Mouse (Mus musculus) heart, postnatal 36 days (tissue): ENCODE results near the gene Zmiz1. TPM values are rescaled to one million over a fixed set of nuclear protein-coding genes. Genes with fewer than 3 reads are reported as not detected.
A peak's percentile ranks its signal among the peaks of the same experiment; 100 is the strongest.

Experiments used
- DNase-seq, 2 experiments: peaks; one replicate each; pipeline ENCODE4 v3.0.0; 2021 to 2022
- intact Hi-C: fragments of 180-260 bp; cut with DNase I; formaldehyde crosslinking; loops from one replicate; pipeline ENCODE4 v1.15.1; 2025
- total RNA-seq, 2 experiments: library from RNA; stranded (reverse); gene quantifications; 2 replicates each; pipeline ENCODE4 v1.2.3; 2021

Gene Zmiz1
- total RNA-seq, 2 experiments from 2014 or later = 38.8 to 41.7 TPM

DNA sequence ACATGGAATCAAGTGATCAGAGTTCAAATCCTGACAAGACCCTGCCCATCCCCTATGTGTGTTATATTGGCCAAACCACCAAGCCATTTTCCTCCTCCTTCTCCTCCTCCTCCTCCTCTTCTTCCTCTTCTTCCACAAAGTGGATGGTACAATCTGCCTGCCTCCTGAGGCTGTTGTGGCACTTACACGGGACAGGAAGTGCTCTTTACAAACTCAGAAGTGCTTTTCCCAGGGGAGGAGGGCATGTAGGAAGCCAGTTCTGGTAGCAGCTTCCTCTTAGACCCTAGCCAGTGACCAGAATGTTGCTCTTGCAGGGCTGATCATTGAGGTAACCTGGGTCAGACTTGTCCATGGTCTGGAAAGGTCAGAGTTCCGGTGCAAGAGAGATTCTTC, 6.4 kb upstream of the Zmiz1 start:
- intact Hi-C loops = loop anchor here (5.0 to 10.0 kb wide), 3 partner anchors 45 to 548 kb away; partner anchors contain the start of gene Ppif
- DNase-seq = peak in 1 of 2 experiments; percentile 1

DNA sequence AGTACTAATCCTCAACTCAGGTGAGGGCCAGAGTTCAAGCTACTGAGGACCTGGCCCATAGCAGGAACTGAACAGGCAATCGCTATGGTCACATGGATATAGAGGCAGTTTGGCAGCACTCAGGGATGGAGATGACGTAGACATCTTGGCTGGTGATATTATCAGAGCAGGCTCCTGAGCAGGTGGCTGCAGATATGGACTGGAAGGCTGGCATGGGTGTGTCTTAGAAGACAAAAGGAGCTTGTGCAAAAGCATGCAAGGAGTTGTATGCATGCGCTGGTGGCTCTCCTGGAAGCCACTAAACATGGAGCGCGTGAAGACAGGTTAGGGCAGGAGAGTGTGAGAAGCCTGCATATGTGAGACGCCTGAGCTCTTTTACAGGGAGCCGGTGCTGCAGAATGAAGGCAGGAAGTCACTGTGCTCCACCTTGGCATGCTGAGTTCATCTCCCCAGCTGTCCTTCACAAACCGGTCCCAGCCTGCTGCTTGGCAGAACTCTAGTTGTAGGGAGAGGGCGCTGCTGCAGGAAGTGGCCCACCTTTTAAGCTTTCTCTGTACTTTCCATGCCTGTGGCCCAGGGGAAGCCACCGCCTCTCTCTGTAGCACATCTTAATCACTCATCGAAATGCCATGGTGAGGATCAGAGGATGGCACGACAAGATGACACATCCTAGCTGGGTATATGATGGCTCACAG, 4.8 kb upstream of the Zmiz1 start:
- no peak for DNase-seq

DNA sequence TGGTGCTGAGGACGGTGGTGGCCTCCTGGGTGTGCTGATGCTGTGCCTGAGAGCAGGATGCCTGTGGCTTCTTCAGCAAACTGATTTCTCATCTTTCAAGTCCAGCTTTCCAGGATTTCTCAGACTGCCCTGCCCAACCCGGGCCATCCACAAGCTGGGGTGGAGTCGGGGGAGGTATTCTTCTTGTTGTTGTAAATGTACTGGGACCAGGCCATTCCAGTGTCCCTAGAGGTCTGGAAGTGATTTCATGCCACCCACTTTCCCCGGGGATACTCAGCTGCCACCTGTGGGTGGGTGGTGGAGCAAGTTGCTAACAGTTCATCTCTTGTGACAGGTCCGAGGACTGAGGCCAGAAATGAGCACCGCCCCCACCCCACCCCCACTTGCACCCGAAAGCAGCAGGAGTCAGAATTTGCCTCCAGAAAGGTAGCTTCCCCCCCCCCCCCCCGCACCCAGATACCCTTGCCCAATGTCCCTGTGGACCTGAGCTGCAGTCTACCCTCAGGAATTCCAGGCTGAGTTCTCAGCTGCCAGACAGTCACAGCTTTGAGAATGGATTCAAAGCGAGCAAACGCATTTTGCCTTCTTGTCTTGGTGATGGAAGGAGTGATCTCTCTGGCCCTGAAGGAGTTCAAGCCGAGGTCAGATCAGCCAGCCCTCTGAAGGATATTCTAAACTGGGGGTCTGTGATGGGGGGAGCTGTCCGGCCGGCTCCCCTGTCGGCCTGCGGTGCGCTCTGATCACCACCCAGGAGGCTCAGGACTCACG, 2.1 kb upstream of the Zmiz1 start:
- intact Hi-C loops = loop anchor here (2.0 to 10.0 kb wide), 5 partner anchors 190 to 680 kb away; partner anchors contain the start of gene Ppif
- peak in 1 of 2 experiments; percentile 33 for DNase-seq

More for the DNA sequence above, 4.8 kb upstream of the Zmiz1 start:
- intact Hi-C loops = loop anchor here (5.0 to 10.0 kb wide), 3 partner anchors 47 to 549 kb away; partner anchors contain the start of gene Ppif

DNA sequence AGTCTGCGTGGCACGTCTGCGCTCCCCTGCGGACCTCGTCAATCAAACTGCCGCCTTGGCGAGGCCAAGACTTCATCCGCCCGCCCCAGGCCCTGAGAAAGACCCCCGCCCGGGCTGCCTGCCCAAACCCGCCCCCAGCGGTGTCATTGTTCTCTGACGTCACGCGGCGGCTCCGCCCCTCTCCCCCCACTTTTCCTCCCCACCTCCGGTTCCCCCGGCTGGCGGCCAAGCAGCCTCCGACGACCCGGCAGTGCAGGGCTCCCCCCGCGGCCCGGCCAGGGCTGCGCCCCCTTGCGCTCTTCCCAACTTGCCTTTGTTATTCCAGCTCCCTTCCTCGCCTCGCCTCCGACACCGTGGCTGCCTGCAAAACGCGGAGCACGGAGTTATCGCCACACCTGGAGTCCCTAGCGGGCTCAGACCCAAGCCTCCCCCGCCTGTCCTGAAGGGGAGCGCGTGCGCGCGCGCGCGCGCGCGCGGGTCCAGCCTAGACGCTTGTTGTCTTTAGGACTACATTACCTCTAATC, 1.5 kb upstream of the Zmiz1 start:
- DNase-seq = peak; percentile 97 to 99
- intact Hi-C loops = loop anchor here (2.0 to 10.0 kb wide), 5 partner anchors 190 to 680 kb away; partner anchors contain the start of gene Ppif

DNA sequence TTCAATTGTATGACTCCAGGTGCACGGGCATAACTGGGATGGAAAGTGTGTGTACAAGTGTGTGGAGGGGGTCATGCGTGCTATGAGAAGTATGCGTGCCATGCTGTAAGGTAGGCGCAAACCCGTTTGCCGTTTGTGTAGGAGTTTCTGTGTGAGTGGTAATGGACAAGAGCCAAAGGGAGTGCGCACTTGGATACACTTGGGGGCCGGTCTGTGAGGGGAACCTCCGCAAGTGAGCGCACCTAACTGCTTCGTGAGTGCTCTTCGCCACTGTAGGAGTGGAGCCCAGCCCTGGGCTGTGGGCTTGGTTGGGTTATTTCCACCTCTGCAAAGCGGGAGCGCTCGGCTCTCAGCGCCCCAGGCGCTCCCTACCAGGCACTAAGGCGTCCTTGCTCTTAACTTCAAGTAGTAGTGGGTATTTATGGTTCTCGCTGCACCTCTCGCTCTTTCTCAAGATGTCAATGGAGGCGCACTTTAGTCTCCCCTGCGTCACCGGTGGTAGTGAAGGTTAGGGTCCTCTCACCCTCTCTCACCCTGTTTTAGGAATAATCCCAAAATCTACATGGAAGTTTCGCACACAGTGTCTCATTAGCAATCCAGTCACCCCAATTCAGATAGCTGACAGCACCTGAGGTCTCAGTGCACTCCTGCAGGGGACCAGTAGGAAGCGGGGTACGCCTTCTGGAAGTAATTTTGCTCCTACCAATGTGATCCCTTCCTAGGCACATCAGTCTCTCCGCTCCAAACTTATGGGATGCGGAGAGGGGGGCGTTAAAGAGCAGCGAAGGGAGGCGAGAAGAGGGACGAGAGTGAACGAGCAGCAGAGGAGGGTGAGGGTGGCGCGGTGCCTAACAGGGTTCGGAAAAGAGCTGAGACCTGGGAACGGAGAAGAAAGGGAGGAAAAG, 622 bp upstream of the Zmiz1 start:
- intact Hi-C loops = loop anchor here (1.0 to 10.0 kb wide), 7 partner anchors 80 to 681 kb away; partner anchors contain the start of gene Ppif
- peak in 1 of 2 experiments; percentile 73 for DNase-seq

DNA sequence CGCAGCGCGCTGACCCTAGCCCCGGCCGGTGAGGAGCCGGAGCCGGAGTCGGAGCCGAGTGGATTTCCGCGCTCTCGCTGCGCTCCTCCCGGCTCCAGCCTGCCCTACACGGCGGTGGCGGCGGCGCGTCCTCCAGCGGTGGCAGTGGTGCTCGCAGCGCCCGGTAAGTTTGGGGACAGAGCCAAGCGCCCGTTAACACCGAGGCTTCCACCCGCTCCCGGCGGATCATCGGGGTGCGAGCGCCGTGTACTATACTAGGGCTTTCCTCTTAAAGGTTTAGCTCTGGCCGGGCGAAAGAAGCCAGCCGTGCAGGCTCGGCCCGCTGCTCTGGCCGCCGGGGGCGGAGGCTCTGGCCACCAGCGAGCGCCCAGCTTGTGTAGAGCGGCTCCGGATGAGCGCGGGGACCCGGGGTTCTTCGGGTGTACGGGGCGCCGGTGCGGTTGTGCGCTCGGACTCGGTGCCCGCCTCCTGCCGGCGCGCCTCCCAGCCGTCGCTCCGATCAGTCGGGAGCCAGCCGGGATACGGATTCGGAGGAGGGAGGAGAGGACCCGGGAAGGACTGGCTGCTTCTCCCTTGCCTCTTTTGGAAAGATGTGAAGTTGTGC, 511 bp downstream of the Zmiz1 start:
- intact Hi-C loops = loop anchor here (1.0 to 10.0 kb wide), 6 partner anchors 81 to 682 kb away; partner anchors contain the start of gene Ppif
- DNase-seq = no peak

DNA sequence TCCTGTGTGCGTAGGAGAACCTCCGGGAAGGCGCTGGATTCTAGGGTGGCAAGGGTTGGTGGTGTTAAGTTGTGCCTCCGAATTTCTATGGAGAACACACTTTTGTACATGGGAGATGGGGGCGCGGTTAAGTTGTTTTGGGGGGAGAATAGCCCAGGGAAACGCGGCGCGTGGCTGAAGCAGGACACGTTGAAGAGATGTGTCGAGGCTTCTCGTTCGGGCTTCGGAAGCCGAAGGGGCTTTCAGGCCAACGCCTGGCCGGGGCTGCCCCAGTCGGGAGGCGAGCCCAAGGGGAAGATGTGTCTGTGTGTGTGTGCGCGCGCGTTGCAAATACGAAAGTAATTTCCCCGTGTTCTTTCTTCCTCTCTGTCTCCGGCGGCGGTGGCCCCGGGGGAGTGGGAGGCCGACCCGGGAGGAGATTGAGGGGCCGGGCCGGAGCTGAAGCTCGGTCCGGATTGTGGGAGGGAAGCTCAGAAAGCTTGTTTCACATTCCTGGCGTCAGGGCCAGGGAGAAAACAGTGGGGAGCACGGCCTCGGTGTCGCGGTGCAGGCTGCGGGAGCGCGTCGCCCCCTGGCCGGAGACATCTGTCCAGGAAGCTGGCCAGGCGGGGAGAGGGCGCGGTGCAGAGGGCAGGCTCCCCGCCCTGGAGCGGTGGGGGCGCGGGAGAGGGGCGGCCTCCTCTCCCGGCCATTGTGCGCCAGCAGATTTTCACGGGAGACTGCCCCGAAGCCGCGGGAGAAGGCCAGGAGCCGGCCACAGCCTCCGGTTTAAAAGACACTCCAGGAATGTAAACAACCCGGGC, 1.2 kb downstream of the Zmiz1 start:
- DNase-seq = peak in 1 of 2 experiments; percentile 76
- intact Hi-C loops = loop anchor here (1.0 to 10.0 kb wide), 8 partner anchors 27 to 683 kb away; partner anchors contain the start of gene Ppif

DNA sequence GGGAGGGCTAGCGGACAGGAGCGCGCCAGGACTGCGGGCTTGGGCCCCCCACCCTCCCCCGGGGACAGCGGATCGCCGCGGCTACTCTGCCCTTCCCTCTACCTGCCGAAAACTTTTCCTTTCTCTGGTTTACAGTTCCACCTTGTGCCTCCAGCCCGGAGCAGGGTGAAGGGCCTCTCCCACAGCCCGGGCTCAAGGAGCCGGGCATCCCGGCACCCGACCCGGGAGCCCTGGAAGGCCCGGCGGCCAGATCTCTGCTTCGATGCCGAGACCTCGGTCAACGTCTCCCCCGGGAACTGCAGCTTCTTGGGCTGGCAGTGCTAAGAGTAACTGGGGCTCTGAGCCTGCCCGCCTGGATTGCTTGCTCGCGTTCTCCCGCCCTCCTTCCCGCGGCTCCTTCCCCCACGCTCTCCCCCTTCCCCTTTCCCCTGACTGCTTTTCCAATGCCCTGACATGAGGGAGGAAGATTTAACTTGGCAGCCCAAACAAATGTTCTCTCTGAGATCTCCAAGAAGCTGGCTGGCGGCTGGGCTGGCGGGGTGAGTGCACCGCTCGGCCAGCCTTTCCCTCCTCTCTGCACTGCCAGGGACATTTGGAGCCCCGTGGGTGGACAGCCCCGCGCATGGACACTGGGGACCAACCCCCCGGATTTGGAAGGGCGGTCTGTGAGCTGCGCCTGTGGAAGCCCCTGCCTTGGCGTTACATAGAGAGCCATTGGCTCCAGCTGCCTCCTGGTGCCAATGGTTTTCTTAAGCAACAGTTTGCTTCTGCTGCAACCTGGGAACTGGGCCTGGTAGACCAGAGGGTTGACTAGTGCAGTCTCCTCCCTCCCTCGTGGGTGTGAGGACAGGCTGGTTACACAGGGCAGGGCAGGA, 2.1 kb downstream of the Zmiz1 start:
- intact Hi-C loops = loop anchor here (2.0 kb wide), 2 partner anchors 26 to 64 kb away; no protein-coding TSS in a partner anchor
- DNase-seq = peak; percentile 71 to 86

DNA sequence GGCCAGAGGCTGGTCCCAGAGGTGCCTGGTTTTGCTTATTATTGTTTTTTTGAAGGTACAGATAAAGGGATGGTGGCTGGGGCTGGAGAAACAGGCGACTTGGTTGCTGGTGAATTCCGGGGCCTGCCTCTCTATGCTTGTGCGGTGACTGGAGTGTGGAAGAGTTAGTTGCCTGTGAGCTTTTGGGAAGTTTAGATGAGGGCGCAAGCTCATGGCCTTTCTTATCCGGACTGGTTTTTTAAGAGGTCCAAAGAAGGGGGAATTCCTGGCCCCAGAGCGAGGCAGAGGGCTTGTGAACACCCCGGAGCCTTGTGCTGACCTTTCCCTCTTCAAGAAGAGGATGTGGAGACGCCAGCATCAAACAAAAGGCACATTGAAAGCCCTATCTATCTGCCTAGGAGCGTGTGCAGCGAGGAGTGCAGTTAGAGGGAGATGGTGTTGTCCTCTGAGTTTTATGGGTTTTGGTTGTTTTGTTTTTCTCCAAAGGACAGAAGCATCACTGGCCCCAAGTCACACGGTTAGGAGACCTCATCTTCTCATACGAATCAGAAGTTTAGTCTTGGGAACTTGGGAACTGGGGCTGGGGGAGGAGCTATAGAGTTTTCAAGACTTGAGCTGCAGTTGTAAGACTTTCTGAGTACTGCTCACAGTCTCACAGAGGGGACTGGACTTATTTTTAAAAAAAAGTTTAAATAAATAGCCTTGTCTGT, 2.8 kb downstream of the Zmiz1 start:
- intact Hi-C loops = loop anchor here (2.0 kb wide), 3 partner anchors 19 to 63 kb away; no protein-coding TSS in a partner anchor
- no peak for DNase-seq

DNA sequence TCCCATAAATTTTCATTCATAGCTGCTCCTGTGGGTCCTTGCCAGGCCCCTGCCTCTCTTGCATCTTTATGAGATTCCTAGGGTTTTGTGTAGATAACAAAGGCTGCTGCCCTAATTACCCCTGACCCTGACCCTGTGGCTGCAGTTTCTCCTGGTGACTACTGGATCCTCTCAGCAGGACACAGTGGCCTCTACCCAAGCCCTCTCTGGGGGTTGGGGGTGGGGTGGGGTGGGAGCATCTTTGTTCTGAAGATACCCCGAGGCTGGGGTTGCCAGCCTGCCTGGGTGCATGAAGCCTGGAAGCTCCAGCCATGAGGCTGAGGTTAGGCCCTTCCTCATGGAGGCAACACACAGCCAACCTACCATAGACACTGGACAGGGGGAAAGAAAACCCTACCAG, 4.0 kb downstream of the Zmiz1 start:
- intact Hi-C loops = loop anchor here (2.0 kb wide), 1 partner anchor 18 kb away; no protein-coding TSS in a partner anchor
- DNase-seq = no peak

DNA sequence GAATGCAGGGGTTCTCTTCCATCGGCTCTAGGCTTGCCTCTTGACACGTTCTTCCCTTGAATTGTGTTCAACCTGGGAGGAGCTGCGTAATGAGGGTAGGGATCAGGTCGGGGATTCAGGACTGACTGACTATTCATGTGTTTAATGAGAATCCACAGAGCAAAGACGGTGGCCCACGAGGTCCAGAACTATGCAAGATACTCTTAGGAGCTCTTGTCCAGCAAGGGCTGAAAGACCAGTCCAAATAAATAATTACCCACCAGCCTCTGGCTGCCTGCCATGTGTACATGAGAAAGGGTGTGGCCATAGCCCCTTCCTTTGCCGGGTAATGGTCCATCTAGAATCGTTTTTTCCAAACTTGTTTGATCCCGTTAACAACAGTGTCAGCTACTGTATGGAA, 4.9 kb downstream of the Zmiz1 start:
- intact Hi-C loops = loop anchor here (2.0 kb wide), 1 partner anchor 17 kb away; no protein-coding TSS in a partner anchor
- no peak for DNase-seq

DNA sequence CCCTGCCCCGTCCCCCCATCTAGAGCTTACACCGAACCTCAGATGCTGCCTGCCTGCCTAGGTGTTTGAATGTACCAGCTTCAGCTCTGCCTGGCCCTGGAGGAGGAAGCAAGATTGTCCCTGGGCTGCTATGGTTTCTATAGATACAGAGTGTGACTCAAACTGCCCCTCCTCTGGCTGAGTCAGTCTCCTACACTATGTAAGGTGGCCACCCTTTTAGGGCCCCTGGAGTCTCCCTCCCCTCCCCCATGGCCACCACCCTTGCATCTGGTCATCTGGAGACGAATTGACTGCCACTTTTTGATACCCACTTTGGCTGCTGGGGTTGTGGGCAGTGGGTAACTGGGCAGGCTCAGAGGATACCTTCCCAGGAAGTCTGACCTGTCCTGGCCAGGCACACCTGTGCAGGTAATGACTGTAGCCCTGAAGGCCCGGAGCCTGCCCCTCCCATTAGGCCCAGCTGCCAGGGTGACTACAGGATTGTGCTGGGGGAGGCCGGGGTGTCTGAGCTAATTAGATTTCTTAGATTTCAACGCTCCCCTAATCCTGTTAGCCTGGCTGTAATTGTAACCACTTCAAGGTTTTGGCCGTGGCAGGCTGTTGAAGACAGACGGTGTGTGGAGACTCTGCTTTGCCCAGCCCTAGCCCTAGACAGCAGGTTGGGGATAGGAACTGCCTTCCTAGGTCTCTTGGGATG, 5.8 kb downstream of the Zmiz1 start:
- no peak for DNase-seq
- intact Hi-C loops = no loop called here

DNA sequence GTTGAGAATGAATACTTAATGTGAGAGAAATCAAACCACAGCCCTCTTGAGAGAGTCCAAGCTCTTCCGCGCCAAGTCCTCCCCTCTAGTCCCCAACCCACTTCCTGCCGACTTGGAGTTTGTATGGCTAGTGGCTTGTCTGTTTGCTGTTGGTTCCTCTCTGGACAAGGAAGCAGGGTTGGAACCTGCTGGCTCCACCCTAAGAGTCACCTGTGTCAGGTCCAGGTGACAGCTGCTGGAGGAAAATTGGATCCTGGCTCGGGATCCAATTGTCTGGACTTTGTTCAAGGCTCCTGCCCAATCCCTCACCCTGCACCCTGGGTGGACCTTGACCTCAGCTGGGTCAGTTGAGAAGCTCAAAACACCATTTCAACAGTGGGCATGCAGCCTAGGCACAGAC, 7.4 kb downstream of the Zmiz1 start:
- no peak for DNase-seq
- intact Hi-C loops = no loop called here

DNA sequence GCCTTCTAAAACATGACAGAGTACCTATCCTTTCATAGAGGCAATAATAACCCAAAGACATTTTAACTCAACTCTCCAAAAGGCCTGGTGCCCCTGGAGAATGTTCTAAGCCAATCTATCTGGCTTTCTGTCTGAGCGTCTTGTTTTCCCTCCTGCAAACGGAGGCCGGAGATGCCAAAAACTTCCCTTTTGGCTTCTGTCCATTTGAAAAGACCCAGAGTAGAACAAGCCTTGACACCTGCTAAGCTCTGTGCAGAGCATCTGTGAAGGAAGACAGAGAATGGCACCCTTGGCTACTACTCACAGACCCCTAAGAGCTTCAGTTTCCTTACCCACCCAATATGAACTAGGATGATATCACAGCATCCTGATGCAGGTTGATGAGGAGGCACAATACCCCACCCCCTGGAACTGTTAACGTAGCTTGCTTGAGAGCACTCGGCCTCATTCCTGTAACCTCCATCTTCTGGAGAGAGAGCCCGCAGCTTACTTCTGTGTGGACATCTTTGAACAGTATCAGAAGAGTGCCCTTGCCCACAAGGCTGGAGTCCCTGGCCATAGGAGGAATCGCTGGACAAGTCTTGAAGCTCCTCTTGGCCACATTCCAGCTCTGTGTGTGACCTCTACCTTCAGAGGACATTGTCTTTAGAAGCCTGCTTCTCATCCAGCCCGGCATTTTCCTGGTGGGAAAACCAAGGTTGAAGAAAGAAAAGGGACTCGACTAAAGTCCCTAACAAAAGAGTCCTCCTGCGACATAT, 9.1 kb downstream of the Zmiz1 start:
- intact Hi-C loops = no loop called here
- no peak for DNase-seq

DNA sequence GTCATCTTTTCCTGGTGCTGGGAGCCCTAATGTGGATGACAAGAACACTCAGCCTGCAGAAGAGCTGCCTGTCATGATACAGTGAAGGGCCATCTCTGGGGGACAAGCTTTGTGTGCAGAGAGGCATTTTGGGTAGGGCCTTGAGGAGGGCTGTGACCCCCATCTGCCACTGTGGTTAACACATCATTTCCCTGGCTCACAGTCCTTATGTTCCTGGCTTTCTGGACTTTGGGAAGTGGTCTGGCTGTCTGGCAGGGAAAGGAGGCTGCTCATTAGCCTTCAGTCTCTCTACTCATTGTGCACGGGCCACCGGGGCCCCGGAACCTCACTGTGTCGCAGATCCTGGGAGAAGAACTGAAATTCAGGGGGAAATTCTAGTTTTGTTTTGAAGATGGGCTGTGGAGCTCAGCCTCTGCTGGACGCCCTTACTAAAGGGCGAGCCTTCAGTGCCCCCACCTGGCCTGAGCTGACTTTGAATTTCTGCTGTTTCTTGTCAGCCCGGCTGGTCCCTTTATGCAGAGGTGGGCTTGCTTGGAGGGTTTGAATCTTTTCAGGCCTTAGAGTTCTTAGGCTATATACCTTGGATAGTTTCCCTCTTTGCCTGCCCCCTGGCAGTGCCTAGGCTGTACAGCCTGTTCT, 10.0 kb downstream of the Zmiz1 start:
- no peak for DNase-seq
- intact Hi-C loops = no loop called here
